Mouse (Mus musculus) gastrocnemius, postnatal 36 days (tissue): Measurements from ENCODE around the gene Angpt4. TPM values are rescaled to one million over a fixed set of nuclear protein-coding genes. Genes with fewer than 3 reads are reported as not detected.

Source experiments
- DNase-seq, 2 experiments: peaks; one replicate each; pipeline ENCODE4 v3.0.0; 2022
- intact Hi-C: fragments of 180-260 bp; cut with DNase I; formaldehyde crosslinking; loops from one replicate; pipeline ENCODE4 v1.15.1; 2025
- total RNA-seq, 2 experiments: library from RNA; stranded (reverse); gene quantifications; 2 replicates each; pipeline ENCODE4 v1.2.3; 2021

Angpt4 gene
- total RNA-seq, 2 experiments from 2014 or later: 0.10 to 0.15 TPM

DNA sequence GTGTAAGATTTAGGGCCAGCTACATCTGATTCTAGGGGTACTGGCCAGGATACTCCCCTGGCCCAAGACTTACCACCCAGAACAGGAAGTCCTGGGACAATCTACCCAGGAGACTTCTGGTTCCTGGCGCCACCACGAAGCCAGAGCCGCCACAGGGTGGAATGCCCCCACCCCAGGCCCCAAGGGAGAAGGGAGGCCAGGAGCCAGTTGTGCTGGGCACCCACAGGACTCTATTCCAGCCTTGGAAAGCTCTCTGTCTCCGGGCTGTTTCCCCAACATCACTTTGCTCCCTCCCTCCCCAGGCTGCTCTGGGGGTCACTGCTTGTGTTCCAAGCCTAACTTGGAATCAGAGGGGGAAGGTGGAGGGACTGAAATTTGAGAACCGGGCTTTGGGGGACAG lies 512 bp upstream of the Angpt4 start:
- no peak for DNase-seq
- intact Hi-C loops: no loop called here

GRCm38 (mm10) chr2:151911751-151912150 lies 741 bp downstream of the Angpt4 start:
- no peak for DNase-seq
- intact Hi-C loops: no loop called here

- no peak for DNase-seq
- intact Hi-C loops: no loop called here
These were observed 3.1 kb downstream of the Angpt4 start for GRCm38 (mm10) chr2:151914120-151914519.

GRCm38 (mm10) chr2:151915111-151915510 lies 4.1 kb downstream of the Angpt4 start:
- intact Hi-C loops: no loop called here

GRCm38 (mm10) chr2:151916061-151916831 lies 5.2 kb downstream of the Angpt4 start:
- intact Hi-C loops: no loop called here
- DNase-seq: peak; percentile 40 to 54

More at GRCm38 (mm10) chr2:151915111-151915510, 4.1 kb downstream of the Angpt4 start:
- DNase-seq: no peak

- intact Hi-C loops: no loop called here
- no peak for DNase-seq
These were observed 8.1 kb downstream of the Angpt4 start for GRCm38 (mm10) chr2:151919140-151919539.

DNA sequence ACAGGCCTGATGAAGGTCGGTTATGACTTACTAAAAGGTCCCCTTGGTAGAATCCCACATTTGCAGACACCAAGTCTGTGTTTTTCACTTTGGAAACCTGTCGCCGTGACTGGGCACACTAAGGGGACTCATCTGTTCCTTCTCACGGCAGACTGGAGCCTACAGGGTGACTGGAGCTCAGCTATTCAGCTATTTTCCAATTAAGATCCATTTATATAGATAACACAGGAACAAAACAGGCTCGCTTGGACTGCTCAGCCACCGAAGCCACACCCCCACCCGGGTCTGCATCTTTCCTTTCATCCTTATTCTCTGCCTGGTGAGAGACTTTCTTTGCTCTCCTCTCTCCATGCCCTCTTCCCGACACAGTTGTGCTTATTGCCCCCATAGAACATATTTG lies 10.1 kb downstream of the Angpt4 start:
- no peak for DNase-seq
- intact Hi-C loops: no loop called here

GRCm38 (mm10) chr2:151921596-151921995 lies 10.6 kb downstream of the Angpt4 start:
- DNase-seq: peak; percentile 39 to 49

GRCm38 (mm10) chr2:151924276-151924675 lies 13.3 kb downstream of the Angpt4 start:
- intact Hi-C loops: no loop called here
- no peak for DNase-seq

More at GRCm38 (mm10) chr2:151921596-151921995, 10.6 kb downstream of the Angpt4 start:
- intact Hi-C loops: no loop called here

DNA sequence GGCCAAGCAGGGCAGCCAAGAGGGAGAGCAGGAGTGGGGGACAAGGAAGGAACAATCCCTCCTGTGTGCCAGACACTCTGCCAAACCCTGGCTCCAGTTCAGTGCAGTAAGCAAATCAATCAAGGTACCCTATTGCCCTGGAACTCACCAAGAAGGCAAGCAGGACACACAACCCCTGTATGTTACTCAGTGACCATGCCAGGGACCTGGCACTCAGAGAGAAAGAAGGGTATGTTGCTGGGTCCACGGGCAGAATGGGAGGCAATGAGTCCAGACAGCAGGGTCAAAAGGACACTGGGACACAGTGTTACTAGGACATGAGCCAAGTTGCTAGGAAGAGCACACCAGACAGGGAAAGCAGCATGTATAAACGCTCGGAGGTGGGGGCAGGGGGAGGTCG lies 14.7 kb downstream of the Angpt4 start:
- intact Hi-C loops: no loop called here
- DNase-seq: no peak

GRCm38 (mm10) chr2:151927103-151927502 lies 16.1 kb downstream of the Angpt4 start:
- no peak for DNase-seq
- intact Hi-C loops: no loop called here

DNA sequence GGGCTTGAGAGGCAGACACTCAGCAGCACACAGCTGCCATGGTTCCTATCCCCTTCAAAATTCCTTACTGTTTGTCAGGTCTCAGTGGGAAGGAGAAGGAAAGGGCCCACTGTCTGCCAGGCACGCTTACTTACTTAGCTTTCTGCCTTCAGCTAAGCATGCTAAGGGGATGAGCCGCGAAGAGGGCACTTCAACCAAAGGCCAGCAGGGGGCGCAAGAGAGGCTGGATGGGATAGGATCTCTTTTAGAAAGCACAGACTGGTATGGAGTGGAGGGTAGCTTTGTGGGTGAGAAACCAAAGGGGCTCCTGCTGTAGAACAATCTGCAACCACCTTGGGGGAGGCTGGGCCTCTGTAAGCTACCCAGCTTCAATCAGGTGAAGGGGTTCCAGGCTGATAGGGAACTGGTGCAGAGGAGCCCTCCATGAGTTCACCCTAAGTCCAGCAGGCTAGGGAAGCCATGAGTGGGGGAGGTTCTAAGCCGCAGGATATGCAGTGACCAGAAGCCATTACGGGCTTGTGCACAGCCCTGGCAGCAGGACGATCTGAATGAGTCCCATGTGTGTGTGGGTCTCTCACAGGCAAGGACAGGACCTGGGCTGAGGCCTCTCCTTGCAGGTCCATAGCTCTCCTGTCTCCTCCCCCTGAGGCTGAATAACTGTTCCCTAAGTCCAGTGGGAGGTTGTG lies 19.5 kb downstream of the Angpt4 start:
- peak; percentile 74 to 82 for DNase-seq
- intact Hi-C loops: loop anchor here (1.0 to 10.0 kb wide), 2 partner anchors 64 to 154 kb away; partner anchors contain the start of gene Scrt2

GRCm38 (mm10) chr2:151937893-151938292 lies 26.9 kb downstream of the Angpt4 start:
- intact Hi-C loops: loop anchor here (10.0 kb wide), 1 partner anchor 147 kb away; the partner anchor contains the start of gene Scrt2
- peak; percentile 75 to 76 for DNase-seq

DNA sequence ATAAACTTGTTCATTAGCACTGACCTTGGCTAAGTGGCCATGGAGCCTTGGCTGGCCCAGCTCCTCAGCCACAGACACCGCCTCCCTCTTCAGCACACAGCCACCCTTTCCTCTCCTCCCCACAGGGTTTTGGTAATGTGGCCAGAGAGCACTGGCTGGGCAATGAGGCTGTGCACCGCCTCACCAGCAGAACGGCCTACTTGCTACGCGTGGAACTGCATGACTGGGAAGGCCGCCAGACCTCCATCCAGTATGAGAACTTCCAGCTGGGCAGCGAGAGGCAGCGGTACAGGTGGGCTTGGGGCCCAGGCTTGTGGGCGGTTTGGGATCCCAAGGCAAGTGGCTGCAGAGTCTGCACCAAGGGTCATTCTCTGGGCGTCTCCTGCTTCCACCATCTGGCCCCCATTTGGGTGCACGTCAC lies 27.8 kb downstream of the Angpt4 start:
- intact Hi-C loops: loop anchor here (10.0 kb wide), 1 partner anchor 146 kb away; the partner anchor contains the start of gene Scrt2
- peak; percentile 40 to 56 for DNase-seq

DNA sequence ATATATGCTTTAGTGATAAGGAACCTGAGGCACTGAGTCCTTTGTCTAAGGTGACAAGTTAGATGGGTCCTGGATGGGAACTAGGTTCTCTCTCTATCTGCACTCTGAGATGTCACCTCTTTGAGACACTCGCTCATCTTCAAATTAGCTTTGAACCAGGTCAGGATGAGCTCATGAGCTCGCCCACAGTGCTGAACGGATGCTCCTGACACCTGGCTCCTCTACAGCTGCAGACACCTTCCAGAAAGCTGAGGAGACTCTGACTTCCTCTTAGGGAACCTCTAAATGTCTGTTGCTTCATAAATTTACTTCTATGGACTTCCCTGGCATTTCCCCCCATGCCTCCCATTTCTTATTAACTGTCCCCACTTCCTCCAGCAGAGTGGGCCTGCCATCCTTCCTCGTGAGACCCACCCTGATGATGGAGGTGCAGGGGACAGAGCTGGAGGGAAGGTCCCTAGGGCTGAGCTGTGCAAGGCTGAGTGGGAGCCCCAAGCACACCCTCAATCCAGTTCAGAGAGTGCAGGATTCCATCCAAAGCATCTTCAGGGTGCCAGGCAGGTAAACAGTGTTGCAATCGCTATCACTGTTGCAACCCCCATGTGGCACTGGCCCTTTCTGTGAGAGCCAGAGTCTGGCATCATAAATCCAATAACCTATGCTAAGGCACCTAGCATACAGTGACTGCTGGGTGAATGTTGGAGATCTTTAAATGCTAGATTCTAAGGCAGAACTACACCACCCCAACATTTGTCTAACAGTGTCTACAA lies 28.8 kb downstream of the Angpt4 start:
- intact Hi-C loops: loop anchor here (5.0 to 10.0 kb wide), 2 partner anchors 63 to 145 kb away; partner anchors contain the start of gene Scrt2
- DNase-seq: no peak

- peak in 1 of 2 experiments; percentile 36 for DNase-seq
- intact Hi-C loops: loop anchor here (5.0 kb wide), 1 partner anchor 64 kb away; no protein-coding TSS in a partner anchor
These were observed 30.3 kb downstream of the Angpt4 start for GRCm38 (mm10) chr2:151941269-151941668.

- DNase-seq: no peak
- intact Hi-C loops: loop anchor here (5.0 kb wide), 1 partner anchor 67 kb away; no protein-coding TSS in a partner anchor
These were observed 33.1 kb downstream of the Angpt4 start for GRCm38 (mm10) chr2:151944106-151944505.

DNA sequence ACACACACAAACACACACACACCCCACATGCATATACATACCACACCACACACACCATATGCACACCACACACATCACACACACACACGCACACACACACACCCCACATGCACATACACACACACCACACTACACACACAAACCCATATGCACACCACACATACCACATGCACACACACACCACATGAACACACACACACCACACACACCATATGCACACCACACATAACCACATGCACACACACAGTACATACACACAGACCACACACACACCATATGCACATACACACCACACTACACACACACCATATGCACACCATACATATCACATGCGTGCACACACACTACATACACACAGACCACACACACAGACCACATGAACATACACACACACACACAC lies 36.6 kb downstream of the Angpt4 start:
- intact Hi-C loops: no loop called here
- no peak for DNase-seq

- intact Hi-C loops: no loop called here
- DNase-seq: peak in 1 of 2 experiments; percentile 18
These were observed 37.3 kb downstream of the Angpt4 start for GRCm38 (mm10) chr2:151948311-151948710.

DNA sequence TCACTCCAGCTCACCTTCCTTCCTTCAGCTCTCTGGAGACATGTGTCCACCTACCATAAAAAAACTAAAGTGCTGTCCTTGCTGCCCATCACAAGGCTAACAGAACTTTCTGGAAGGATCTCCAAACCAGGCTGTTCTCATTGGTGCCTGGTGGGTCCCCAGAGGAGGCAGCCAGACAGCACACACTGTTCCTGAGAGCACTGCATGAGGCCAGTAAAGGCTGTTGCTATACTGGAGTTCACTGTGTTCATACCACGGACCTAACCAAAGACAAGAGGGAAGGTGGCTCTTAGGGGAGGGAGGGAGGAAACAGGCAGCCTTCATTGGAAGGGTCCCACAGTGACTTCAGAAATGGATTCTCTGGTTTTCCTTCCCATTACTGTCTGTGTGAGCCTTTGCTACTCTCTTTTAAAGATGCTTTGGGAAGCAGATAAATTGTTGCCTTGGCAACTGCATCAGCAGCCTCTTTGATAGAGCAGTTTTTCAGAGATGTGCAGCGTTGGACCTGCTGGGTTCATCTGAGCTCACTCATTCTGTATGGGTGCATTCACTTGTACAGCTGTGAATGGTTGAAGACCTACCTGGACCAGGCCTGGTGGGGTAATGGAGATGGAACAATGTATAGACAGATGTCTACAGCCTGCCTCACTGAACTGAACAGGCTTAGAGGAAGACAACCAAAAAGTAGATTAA lies 38.2 kb downstream of the Angpt4 start:
- intact Hi-C loops: no loop called here

More for the DNA sequence above, 38.2 kb downstream of the Angpt4 start:
- DNase-seq: no peak
